Mouse (Mus musculus): ENCODE measurements around the gene Rhov. TPM values are rescaled to one million over a fixed set of nuclear protein-coding genes. Genes with fewer than 3 reads are reported as not detected.

Gene Rhov
- polyA plus RNA-seq (2021; fragmentation: Nextera tagmentation), result 9.0 and 10.5 TPM in 2 replicates
- long read RNA-seq, experiment 1, transcript Rhov-201 (3 exons, 1,703 nt), result major isoform, 13 of 18 reads
- long read RNA-seq, experiment 1, partial matches to known transcripts, result 5 of 18 reads
- long read RNA-seq, experiment 1, other reads (novel, unspliced or antisense), result 0 of 18 reads
- long read RNA-seq, experiment 2, transcript Rhov-201 (3 exons, 1,703 nt), result major isoform, 79 of 80 reads
- long read RNA-seq, experiment 2, partial matches to known transcripts, result 0 of 80 reads
- long read RNA-seq, experiment 2, other reads (novel, unspliced or antisense), result 1 of 80 reads

GRCm38 (mm10) chr2:119270643-119271331, at the start of gene Rhov:
TSS of gene Rhov (minus strand) at chr2:119271272.

GRCm38 (mm10) chr2:119288270-119288882, 17.3 kb upstream of the Rhov start, which contains the start of gene Vps18:
TSS of gene Vps18 (plus strand) at chr2:119288740.

GRCm38 (mm10) chr2:119237210-119237870, 33.7 kb downstream of the Rhov start, which contains the start of gene Spint1:
TSS of gene Spint1 (plus strand) at chr2:119237362.

GRCm38 (mm10) chr2:119229775-119230704, 41.0 kb downstream of the Rhov start, which contains the start of gene Ppp1r14d:
TSS of gene Ppp1r14d (minus strand) at chr2:119229906.

Other genes starting within 250 kb of the Rhov start
- gene Ccdc32, start 241.9 kb downstream of the Rhov start, polyA plus RNA-seq (2021; fragmentation: Nextera tagmentation), result 91.7 and 102 TPM in 2 replicates
- 6.7 and 7.8 TPM in 2 replicates for gene Rpusd2, start 236.5 kb downstream of the Rhov start, polyA plus RNA-seq (2021; fragmentation: Nextera tagmentation)
- 0.04 and 0.14 TPM in 2 replicates for gene Knl1, start 224.2 kb downstream of the Rhov start, polyA plus RNA-seq (2021; fragmentation: Nextera tagmentation)
- 0.28 and 0.62 TPM in 2 replicates for gene Rad51, start 158.5 kb downstream of the Rhov start, polyA plus RNA-seq (2021; fragmentation: Nextera tagmentation)
- 41.6 and 42.2 TPM in 2 replicates for gene Rmdn3, start 114.2 kb downstream of the Rhov start, polyA plus RNA-seq (2021; fragmentation: Nextera tagmentation)
- gene Gchfr, start 103.5 kb downstream of the Rhov start, polyA plus RNA-seq (2021; fragmentation: Nextera tagmentation), result 3.5 and 4.3 TPM in 2 replicates
- gene Gm14137, start 96.8 kb downstream of the Rhov start, polyA plus RNA-seq (2021; fragmentation: Nextera tagmentation), result 0.06 TPM in 1 of 2 replicates, not detected in the other
- 30.9 and 32.3 TPM in 2 replicates for gene Zfyve19, start 62.7 kb downstream of the Rhov start, polyA plus RNA-seq (2021; fragmentation: Nextera tagmentation)
- 18.3 and 19.4 TPM in 2 replicates for gene Dnajc17, start 62.5 kb downstream of the Rhov start, polyA plus RNA-seq (2021; fragmentation: Nextera tagmentation)
- gene Ppp1r14d, start 41.4 kb downstream of the Rhov start, polyA plus RNA-seq (2021; fragmentation: Nextera tagmentation), result not detected in 2 replicates
- gene Spint1, start 33.9 kb downstream of the Rhov start, polyA plus RNA-seq (2021; fragmentation: Nextera tagmentation), result 2.0 and 2.8 TPM in 2 replicates
- gene Vps18, start 17.5 kb upstream of the Rhov start, polyA plus RNA-seq (2021; fragmentation: Nextera tagmentation), result 14.4 and 14.7 TPM in 2 replicates
- gene Dll4, start 54.5 kb upstream of the Rhov start, polyA plus RNA-seq (2021; fragmentation: Nextera tagmentation), result 0.70 and 0.78 TPM in 2 replicates
- 13.7 and 14.0 TPM in 2 replicates for gene Chac1, start 80.0 kb upstream of the Rhov start, polyA plus RNA-seq (2021; fragmentation: Nextera tagmentation)
- gene Ino80, start 206.4 kb upstream of the Rhov start, polyA plus RNA-seq (2021; fragmentation: Nextera tagmentation), result 1.5 and 1.8 TPM in 2 replicates

All from layer of hippocampus, adult 6 months (tissue).